Mouse (Mus musculus) cerebellum, adult 2 months (tissue): ENCODE data around the gene Itga5. TPM values are rescaled to one million over a fixed set of nuclear protein-coding genes. Genes with fewer than 3 reads are reported as not detected.
A peak's percentile ranks its signal among the peaks of the same experiment; 100 is the strongest.

Source experiments
- DNase-seq, 2 experiments: peaks; one replicate each; pipeline ENCODE4 v3.0.0; 2021
- H3K27ac ChIP-seq: fragments of 200-500 bp; 2 replicates; pipeline ENCODE4 v1.5.1; 2012; ENCODE audit warnings: low read length, control low read depth, inconsistent platforms; ENCODE audit not compliant: insufficient read depth
- H3K27me3 ChIP-seq: fragments of 200-500 bp; 2 replicates; pipeline ENCODE4 v1.6.1; 2012; ENCODE audit warnings: inconsistent platforms, mild to moderate bottlenecking, low read length, moderate library complexity; ENCODE audit not compliant: control insufficient read depth, insufficient read depth
- H3K4me1 ChIP-seq: fragments of 200-500 bp; 2 replicates; pipeline ENCODE4 v1.6.1; 2011; ENCODE audit warnings: low read length; ENCODE audit not compliant: control insufficient read depth, insufficient read depth
- H3K4me3 ChIP-seq: fragments of 200-500 bp; replicated peaks from 2 replicates; pipeline ENCODE3; 2011; ENCODE audit warnings: mild to moderate bottlenecking, low read depth, low read length, control low read depth; ENCODE audit not compliant: insufficient read depth
- CTCF ChIP-seq: fragments of 200-500 bp; IDR thresholded peaks from 2 replicates; pipeline ENCODE4 v1.5.1; 2011; ENCODE audit warnings: low read depth, mild to moderate bottlenecking, control low read depth, low read length, moderate library complexity, borderline replicate concordance; ENCODE audit not compliant: insufficient read depth
- POLR2A ChIP-seq: fragments of 200-500 bp; IDR thresholded peaks from 2 replicates; pipeline ENCODE4 v1.6.1; 2011; ENCODE audit warnings: low read length, control low read depth, borderline replicate concordance; ENCODE audit not compliant: insufficient read depth
- WGBS: fragments of 180-500 bp; shearing (Covaris S2); methylation state at CpG from one replicate; pipeline ENCODE4 v1.1.7; 2018; 5-methylcytosine and 5-hydroxymethylcytosine counted together
- polyA plus RNA-seq: library from polyadenylated mRNA; depleted of rRNA; stranded (reverse); fragments of >200 nt; gene quantifications from 2 replicates; pipeline ENCODE4 v1.2.3, GENCODE M21; 2012

Gene Itga5
- polyA plus RNA-seq, 1 experiment, result 1.6 TPM

GRCm38 (mm10) chr15:103343008-103343407 lies 23.6 kb downstream of the Itga5 start:
- 81% methylated on average over 3 of the region's 3 CpGs for WGBS
- Histone ChIP-seq H3K27ac (no peak overlapping the region), H3K4me3 (no peak overlapping the region), H3K4me1 (no peaks in the 10 kb centered on the region; the same call in none of the 2 replicates), H3K27me3 (no peaks in the 10 kb centered on the region)
- TF ChIP-seq POLR2A, result no peak
- DNase-seq, result no peak

DNA sequence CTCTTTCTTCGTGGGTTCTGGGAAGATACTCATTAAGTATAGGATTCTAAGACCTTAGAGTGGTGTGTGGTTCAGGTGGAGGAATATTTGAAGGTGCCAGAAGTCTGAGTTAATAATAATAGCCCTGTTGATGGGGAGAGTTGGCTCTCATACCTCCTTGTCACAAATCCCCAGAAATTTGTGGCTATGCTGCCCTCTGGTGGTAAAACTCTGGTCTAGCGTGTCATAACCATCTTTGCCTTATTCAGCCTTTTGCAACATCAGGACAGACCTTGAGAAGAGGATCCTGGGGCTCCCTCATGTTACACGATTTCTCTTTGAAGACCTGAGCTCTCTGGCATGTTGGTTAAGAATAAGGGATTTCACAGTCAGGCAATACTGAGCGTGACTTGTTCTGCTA lies 24.1 kb downstream of the Itga5 start:
- DNase-seq, result peak; percentile 74 to 75

GRCm38 (mm10) chr15:103341547-103341946 lies 25.0 kb downstream of the Itga5 start:
- DNase-seq, result no peak
- H3K4me3 ChIP-seq, result no peak overlapping the region
- 78% methylated on average over 8 of the region's 8 CpGs for WGBS
- H3K27me3 ChIP-seq, result no peaks in the 10 kb centered on the region
- H3K27ac ChIP-seq, result no peak overlapping the region
- H3K4me1 ChIP-seq, result no peaks in the 10 kb centered on the region; the same call in none of the 2 replicates
- TF ChIP-seq POLR2A, result no peak

More for the DNA sequence above, 24.1 kb downstream of the Itga5 start:
- 29% methylated on average over 4 of the region's 4 CpGs for WGBS
- no peak overlapping the region for H3K27ac ChIP-seq
- TF ChIP-seq CTCF (peak; percentile 67; the same call in 1 of the 2 replicates), POLR2A (no peak)
- H3K4me3 ChIP-seq, result no peak overlapping the region
- no peaks in the 10 kb centered on the region for H3K27me3 ChIP-seq
- H3K4me1 ChIP-seq, result no peaks in the 10 kb centered on the region; the same call in none of the 2 replicates

DNA sequence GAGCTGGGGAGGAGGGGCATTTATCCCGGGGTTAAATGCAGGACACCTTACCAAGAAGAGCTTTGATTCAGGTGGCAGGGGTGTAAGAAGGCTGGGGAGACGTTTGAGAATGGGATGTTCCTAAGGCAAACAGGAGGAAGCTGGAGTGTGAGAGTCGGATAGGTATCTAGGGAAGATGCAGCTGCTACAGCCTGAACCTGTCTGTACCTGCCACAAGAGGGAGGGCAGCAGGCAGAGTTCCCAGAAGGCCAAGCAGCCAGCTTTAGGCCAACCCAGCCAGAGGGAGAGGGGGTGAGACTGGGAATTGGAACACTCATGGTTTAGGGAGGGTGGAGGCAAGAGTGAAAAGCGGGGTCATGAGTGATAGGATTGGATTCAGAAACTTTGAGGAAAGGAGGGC lies 25.8 kb downstream of the Itga5 start:
- no peak for TF ChIP-seq POLR2A
- 0 out of 2 replicates have a peak, but pooled peaks have one; percentile 11 for TF ChIP-seq CTCF
- DNase-seq, result no peak
- no peaks in the 10 kb centered on the region; the same call in none of the 2 replicates for H3K4me1 ChIP-seq
- 50% methylated on average over 4 of the region's 4 CpGs for WGBS
- H3K4me3 ChIP-seq, result peak overlapping the region; percentile 10
- H3K27ac ChIP-seq, result no peak overlapping the region
- H3K27me3 ChIP-seq, result no peaks in the 10 kb centered on the region

DNA sequence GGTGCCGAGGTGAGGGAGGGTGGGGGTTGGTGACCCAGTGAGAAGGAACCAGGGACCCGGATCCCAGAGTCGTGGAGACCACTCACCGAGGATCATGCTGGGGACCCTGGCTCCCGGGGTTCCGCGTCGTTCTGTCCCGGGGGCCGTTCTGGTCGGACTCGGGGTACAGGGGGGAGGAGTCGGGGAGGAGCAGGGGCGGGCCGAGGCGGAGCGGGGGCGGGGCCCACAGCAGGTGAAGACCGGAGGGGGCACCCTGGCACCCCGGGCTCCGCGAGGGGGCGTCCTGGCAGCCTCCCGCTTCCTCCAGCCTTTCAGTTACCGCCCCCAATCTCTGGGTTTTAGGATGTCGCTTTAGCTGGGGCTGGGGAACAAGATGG lies 26.6 kb downstream of the Itga5 start, which contains the start of gene Zfp385a:
Gene Zfp385a, minus strand, starts transcription at position 133 of the 377 bp plus-strand sequence.
- Histone ChIP-seq H3K4me3 (peak within 1 kb of the TSS; percentile 54), H3K27me3 (no peaks in the 10 kb centered on the region), H3K27ac (no peak within 1 kb of the TSS), H3K4me1 (no peaks in the 10 kb centered on the region; the same call in none of the 2 replicates)
- TF ChIP-seq POLR2A (no peak), CTCF (no peak)
- 3% methylated on average over 25 of the region's 26 CpGs for WGBS
- no peak for DNase-seq

DNA sequence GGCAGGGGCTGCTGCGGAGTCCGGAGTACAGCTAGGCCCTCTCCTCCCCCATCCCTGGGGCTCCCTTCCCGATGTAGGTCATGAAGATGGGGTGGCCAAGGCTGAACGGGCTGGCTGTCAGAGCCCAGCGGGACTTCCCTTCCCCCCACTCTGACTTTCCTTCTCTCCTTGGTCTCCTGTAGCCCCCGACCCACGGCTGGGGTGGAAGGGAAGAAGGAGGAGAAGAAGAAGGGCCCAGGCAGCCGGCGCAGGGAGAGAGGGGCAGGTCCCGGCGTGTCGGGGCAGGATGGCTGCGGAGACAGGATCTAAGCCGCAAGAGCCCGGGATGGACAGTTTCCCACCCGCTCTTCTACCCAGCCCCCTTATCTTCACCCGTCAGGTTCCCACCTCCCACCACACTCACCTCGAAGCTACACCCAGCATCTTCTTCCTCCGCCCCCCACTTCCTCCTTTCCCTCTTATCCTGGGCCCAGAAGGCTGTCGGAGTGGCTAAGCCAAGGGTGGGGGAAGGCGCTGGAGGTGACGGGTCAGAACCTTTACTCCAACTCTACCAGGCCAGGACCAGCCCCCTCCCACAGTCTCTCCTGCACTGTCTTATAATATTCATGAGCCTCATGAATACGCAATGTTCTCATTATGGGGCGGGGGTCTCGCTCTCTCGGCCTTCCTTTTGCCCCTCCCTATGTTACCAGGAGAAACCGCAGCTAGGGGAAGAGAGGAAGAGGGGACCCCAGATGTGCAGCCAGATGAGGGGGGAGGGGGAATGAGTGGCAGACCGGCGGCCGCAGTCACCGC lies 27.2 kb downstream of the Itga5 start:
- TF ChIP-seq CTCF (no peak), POLR2A (no peak)
- Histone ChIP-seq H3K27me3 (no peaks in the 10 kb centered on the region), H3K4me3 (peak overlapping the region; percentile 54), H3K4me1 (no peaks in the 10 kb centered on the region; the same call in none of the 2 replicates), H3K27ac (no peak overlapping the region)
- DNase-seq, result no peak
- WGBS, result 34% methylated on average over 31 of the region's 31 CpGs

GRCm38 (mm10) chr15:103338829-103339165 lies 27.8 kb downstream of the Itga5 start:
- no peak for DNase-seq
- Histone ChIP-seq H3K27me3 (no peaks in the 10 kb centered on the region), H3K27ac (no peak overlapping the region), H3K4me3 (peak overlapping the region; percentile 54), H3K4me1 (no peaks in the 10 kb centered on the region; the same call in none of the 2 replicates)
- WGBS, result 77% methylated on average over 4 of the region's 4 CpGs
- no peak for TF ChIP-seq POLR2A
- no peak for TF ChIP-seq CTCF

DNA sequence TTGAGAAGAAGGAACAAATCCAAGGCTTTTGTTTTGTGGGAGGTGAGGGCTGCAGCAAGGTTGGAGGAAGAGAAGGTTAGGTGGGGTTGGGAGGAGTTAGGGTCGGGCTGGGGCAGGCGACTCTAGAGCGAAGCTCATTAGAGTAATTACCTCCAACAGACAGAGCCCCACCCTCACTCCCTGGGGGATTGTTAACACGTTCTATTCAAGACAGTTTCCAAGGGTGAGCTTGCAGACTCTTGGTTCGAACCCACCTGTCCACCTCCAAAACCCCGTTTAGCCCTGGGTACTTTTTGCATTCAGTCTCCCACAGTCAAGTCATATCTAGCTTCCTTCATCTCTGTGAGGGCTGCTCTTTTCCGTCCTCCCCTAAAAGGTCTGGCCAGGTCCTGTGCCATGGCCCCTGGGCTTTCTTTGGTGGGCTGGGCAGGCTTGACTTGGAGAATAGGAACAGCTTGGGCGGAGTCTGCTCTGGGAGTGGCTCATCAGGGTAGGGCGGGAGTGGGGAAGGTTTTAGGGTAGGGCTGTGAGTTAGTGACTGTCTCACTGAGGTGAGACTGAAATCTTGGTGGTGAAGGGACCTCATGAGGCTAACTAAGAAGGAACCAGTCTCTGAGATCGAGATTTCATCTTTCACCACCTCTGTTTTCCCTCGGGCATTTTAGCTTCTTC lies 29.4 kb downstream of the Itga5 start:
- H3K27ac ChIP-seq, result no peak overlapping the region
- no peak overlapping the region for H3K4me3 ChIP-seq
- H3K4me1 ChIP-seq, result no peaks in the 10 kb centered on the region; the same call in none of the 2 replicates
- no peak for DNase-seq
- no peak for TF ChIP-seq CTCF
- TF ChIP-seq POLR2A, result no peak
- H3K27me3 ChIP-seq, result no peaks in the 10 kb centered on the region
- WGBS, result 43% methylated on average over 11 of the region's 11 CpGs
